Mouse (Mus musculus) cerebellum, adult 2 months (tissue): ENCODE measurements around the gene Rnf152. TPM values are rescaled to one million over a fixed set of nuclear protein-coding genes. Genes with fewer than 3 reads are reported as not detected.

Experiments
- DNase-seq, 2 experiments: peaks; one replicate each; pipeline ENCODE4 v3.0.0; 2021
- H3K27ac ChIP-seq: fragments of 200-500 bp; 2 replicates; pipeline ENCODE4 v1.5.1; 2012; ENCODE audit warnings: low read length, control low read depth, inconsistent platforms; ENCODE audit not compliant: insufficient read depth
- H3K27me3 ChIP-seq: fragments of 200-500 bp; 2 replicates; pipeline ENCODE4 v1.6.1; 2012; ENCODE audit warnings: inconsistent platforms, mild to moderate bottlenecking, low read length, moderate library complexity; ENCODE audit not compliant: control insufficient read depth, insufficient read depth
- H3K4me1 ChIP-seq: fragments of 200-500 bp; 2 replicates; pipeline ENCODE4 v1.6.1; 2011; ENCODE audit warnings: low read length; ENCODE audit not compliant: control insufficient read depth, insufficient read depth
- H3K4me3 ChIP-seq: fragments of 200-500 bp; replicated peaks from 2 replicates; pipeline ENCODE3; 2011; ENCODE audit warnings: mild to moderate bottlenecking, low read depth, low read length, control low read depth; ENCODE audit not compliant: insufficient read depth
- CTCF ChIP-seq: fragments of 200-500 bp; IDR thresholded peaks from 2 replicates; pipeline ENCODE4 v1.5.1; 2011; ENCODE audit warnings: low read depth, mild to moderate bottlenecking, control low read depth, low read length, moderate library complexity, borderline replicate concordance; ENCODE audit not compliant: insufficient read depth
- POLR2A ChIP-seq: fragments of 200-500 bp; IDR thresholded peaks from 2 replicates; pipeline ENCODE4 v1.6.1; 2011; ENCODE audit warnings: low read length, control low read depth, borderline replicate concordance; ENCODE audit not compliant: insufficient read depth
- WGBS: fragments of 180-500 bp; shearing (Covaris S2); methylation state at CpG from one replicate; pipeline ENCODE4 v1.1.7; 2018; 5-methylcytosine and 5-hydroxymethylcytosine counted together
- polyA plus RNA-seq: library from polyadenylated mRNA; depleted of rRNA; stranded (reverse); fragments of >200 nt; gene quantifications from 2 replicates; pipeline ENCODE4 v1.2.3, GENCODE M21; 2012

The Rnf152 gene
- polyA plus RNA-seq, 1 experiment: 19.2 TPM

GRCm38 (mm10) chr1:105331605-105332004 lies 24.9 kb downstream of the Rnf152 start:
- TF ChIP-seq POLR2A: no peak
- DNase-seq: no peak
- 78% methylated on average over 5 of the region's 5 CpGs for WGBS
- Histone ChIP-seq H3K27me3 (no peaks in the 10 kb centered on the region), H3K27ac (no peak overlapping the region), H3K4me1 (peaks cover 10% of the 10 kb centered on the region; the same call in 1 of the 2 replicates), H3K4me3 (no peak overlapping the region)

GRCm38 (mm10) chr1:105330581-105331320 lies 25.8 kb downstream of the Rnf152 start:
- H3K27me3 ChIP-seq: no peaks in the 10 kb centered on the region
- peak; percentile 36 to 51 for DNase-seq
- peaks cover 10% of the 10 kb centered on the region; the same call in 1 of the 2 replicates for H3K4me1 ChIP-seq
- H3K4me3 ChIP-seq: no peak overlapping the region
- H3K27ac ChIP-seq: peak overlapping the region; percentile 70; the same call in 1 of the 2 replicates
- 32% methylated on average over 5 of the region's 5 CpGs for WGBS
- TF ChIP-seq POLR2A (no peak), CTCF (no peak)

GRCm38 (mm10) chr1:105327789-105328188 lies 28.7 kb downstream of the Rnf152 start:
- Histone ChIP-seq H3K4me3 (no peak overlapping the region), H3K27ac (no peak overlapping the region), H3K27me3 (no peaks in the 10 kb centered on the region), H3K4me1 (peaks cover 7% of the 10 kb centered on the region; the same call in 1 of the 2 replicates)
- WGBS: 97% methylated on average over 1 of the region's 1 CpGs
- TF ChIP-seq POLR2A: no peak
- no peak for TF ChIP-seq CTCF
- DNase-seq: no peak

GRCm38 (mm10) chr1:105324636-105325035 lies 31.9 kb downstream of the Rnf152 start:
- no peaks in the 10 kb centered on the region for H3K4me1 ChIP-seq
- 41% methylated on average over 4 of the region's 4 CpGs for WGBS

GRCm38 (mm10) chr1:105314010-105314800 lies 42.3 kb downstream of the Rnf152 start:
- Histone ChIP-seq H3K27me3 (no peaks in the 10 kb centered on the region), H3K4me3 (no peak overlapping the region), H3K4me1 (peaks cover 5% of the 10 kb centered on the region), H3K27ac (no peak overlapping the region)
- TF ChIP-seq CTCF (no peak), POLR2A (no peak)
- no peak for DNase-seq
- 86% methylated on average over 3 of the region's 3 CpGs for WGBS

More at GRCm38 (mm10) chr1:105324636-105325035, 31.9 kb downstream of the Rnf152 start:
- no peak overlapping the region for H3K4me3 ChIP-seq
- no peak for DNase-seq
- H3K27me3 ChIP-seq: no peaks in the 10 kb centered on the region
- TF ChIP-seq POLR2A (no peak), CTCF (no peak)
- H3K27ac ChIP-seq: no peak overlapping the region

- Histone ChIP-seq H3K27ac (no peak overlapping the region), H3K27me3 (no peaks in the 10 kb centered on the region), H3K4me3 (no peak overlapping the region), H3K4me1 (peaks cover 5% of the 10 kb centered on the region)
- no peak for DNase-seq
- 64% methylated on average over 2 of the region's 2 CpGs for WGBS
- TF ChIP-seq POLR2A: no peak
- no peak for TF ChIP-seq CTCF
Measured at GRCm38 (mm10) chr1:105312601-105312901, 44.0 kb downstream of the Rnf152 start.

GRCm38 (mm10) chr1:105311899-105312600 lies 44.5 kb downstream of the Rnf152 start:
- H3K27me3 ChIP-seq: no peaks in the 10 kb centered on the region
- no peak overlapping the region for H3K4me3 ChIP-seq
- no peak for TF ChIP-seq CTCF
- no peak for TF ChIP-seq POLR2A
- H3K27ac ChIP-seq: no peak overlapping the region
- DNase-seq: no peak
- H3K4me1 ChIP-seq: peaks cover 5% of the 10 kb centered on the region
- 94% methylated on average over 1 of the region's 1 CpGs for WGBS
